Mouse (Mus musculus): ENCODE results near the gene Btbd19. TPM values are rescaled to one million over a fixed set of nuclear protein-coding genes. Genes with fewer than 3 reads are reported as not detected.

The Btbd19 gene
- 20.0 to 24.8 TPM (median 23.0 TPM) in 4 replicates for total RNA-seq (2023)

DNA sequence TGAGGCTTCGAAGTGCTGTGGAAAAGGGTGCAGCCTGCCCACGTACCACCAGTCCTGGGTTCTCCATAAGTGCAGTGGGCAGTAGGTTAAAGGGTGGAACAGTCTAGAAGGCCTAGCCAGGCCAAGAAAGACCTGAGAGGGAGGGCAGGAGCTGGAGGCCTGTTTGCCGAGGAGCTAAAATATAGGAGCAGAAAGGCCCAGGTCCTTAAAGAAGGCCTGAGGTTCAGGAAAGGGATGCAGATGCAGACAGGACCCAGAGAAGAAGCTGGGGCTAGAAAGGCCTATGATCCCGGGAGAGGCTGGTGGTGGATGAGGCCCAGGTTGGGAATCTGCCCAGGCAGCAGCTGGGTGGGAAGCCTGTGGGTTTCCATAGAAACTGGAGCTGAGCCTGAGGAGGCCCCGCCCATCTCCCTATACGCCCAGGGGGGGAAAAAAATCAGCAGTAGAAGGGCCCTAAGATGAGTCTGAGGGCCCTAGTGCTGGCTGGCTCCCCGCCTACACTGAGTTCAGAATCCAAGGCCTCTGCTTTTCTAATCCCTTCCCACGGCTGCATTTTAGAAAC is at the start of gene Btbd19:
TSS of gene Btbd19 (minus strand) at position 378 of the 562 bp plus-strand sequence.

DNA sequence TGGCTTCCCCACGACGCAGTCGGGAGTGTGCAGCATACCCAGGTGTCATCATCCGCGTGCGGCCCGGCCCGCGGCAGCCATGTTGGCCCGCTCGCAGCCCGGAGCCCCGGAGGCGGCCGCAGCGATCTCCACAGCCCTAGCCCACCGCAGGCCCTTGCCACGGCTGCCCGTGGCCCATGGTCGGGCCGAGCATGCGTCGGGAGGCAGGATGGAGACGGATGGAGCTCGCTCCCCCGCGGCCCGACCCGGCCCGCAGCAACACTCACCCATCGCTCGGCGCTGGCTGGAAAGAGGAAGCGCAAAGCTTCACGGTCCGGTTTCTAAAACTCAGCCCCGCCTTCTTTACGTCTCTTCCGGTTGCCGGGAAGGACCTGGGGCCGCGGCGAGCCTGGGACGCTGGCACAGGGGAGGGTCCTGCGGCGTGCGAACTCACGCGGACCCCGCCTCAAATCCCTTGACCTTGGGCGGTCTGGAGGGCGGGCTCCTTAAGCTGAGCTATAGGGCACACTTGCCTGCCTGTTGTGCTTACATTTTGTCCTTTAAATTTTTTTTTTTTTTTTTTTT is 30.3 kb upstream of the Btbd19 start, which contains the start of gene Rps8:
TSS of gene Rps8 (minus strand) at position 452 of the 564 bp plus-strand sequence.

DNA sequence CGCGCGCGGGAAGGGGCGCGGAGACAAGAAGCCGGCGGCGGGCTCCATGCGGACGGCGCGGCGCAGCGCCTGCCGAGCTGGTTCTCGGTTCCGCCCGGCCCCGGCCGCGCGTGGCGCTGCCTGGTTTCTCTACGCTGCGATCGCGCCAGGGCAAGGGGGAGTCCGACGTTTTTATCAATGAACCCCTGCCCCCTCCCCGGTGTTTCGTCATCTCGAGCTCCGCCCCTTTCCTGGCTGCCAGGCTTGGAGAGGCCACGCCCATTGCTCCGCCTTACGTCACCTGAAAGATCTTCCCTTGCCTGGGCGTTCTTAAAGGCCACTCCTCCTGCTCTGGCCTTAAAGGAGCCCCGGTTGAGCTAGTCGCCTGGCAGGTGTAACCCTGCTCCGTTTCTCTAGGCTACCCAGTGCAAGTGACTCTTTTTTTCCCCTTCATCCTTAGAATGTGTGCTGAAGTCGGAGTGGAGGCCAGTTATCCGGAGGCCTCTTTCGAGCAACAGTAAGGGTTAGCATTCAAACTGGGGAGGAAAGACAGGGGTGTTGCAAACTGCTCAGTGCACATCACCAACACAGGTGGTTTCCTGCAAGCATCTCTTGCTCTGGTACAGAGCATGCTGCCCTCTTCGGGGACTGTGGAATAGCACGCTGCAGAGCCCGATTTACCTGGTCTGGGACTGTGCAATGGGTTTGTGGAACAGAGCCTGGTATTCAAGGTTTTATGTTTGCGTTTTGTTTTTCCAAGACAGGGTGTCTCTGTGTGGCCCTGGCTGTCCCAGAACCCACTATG is 8.5 kb upstream of the Btbd19 start, which contains the start of gene Plk3:
TSS of gene Plk3 (minus strand) at position 147 of the 784 bp plus-strand sequence.

DNA sequence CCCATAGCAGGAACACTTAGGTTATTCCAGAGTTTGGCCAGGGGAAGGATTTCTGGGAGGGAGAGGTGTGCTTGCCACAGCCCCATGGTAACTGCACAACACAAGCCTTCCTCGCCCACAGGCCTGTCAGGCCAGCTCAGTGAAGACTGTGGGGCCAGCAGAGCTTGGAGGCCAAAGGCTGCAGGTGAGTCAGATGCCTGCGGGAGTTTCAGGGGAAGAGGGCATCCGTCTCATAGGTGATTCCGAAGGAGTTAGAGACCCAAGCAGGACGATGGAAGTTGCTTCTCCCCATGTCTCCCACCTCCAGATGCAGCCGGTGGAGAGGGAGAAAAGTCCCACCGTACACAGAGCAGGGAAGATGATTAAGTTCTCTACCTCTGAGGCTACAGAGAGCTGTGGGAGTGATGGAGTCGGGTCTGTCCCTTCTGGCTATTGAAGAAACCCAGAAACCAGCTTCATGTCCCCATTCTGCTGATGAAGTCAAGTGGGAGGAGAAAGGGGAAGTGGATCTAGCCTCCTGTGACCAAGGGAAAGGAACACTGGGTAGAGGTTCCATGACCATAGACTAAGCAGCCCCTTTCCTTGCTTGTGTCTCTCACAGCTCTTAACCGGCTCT is 1.3 kb upstream of the Btbd19 start, which contains the start of gene Tctex1d4:
TSS of gene Tctex1d4 (plus strand) at position 120 of the 616 bp plus-strand sequence.

DNA sequence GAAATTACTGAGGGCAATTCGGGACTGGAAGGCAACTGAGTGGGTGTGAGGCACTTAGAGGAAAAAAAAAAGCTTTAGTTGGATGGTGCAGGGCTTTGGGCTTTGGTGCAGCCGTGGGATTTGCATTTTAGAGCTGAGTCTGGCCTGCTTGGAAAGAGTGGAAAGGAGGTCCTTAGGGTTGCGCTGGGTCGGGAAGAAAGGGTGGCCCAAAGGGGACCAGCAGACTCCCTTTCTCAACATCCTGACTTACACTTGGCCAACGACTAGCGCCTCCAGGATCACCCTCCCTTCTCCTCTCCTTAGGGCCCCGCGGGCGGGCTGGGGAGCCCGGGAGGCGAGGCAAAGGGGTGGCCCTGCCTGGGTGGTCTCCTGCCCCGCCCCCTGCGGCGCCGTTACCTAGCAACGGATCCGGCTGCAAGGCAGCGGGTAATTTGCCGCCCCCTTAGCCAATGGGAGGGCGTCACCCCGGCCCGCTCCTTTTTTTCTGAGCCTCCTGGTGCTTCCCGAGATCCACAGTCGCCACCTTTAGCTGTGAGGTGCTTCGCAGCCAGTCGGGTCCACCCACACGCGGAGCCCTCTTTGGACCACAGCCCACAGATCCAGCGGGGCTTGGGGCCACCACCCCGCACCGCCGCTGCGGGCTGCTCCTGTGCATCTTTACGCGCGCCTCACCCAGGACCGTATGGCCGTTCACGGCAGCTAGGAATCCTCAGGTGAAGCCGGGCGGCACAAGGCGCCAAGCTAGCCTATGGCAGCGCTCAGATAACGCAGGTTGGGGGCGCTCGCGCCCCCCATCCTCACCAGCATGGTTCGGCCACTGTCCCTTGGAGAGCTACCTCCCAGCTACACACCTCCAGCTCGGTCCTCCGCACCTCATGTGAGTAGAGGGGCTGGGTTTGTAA is 29.7 kb downstream of the Btbd19 start, which contains the start of gene Ptch2:
TSS of gene Ptch2 (plus strand) at position 525 of the 902 bp plus-strand sequence.

Other genes starting within 250 kb of the Btbd19 start
- not detected in 4 replicates for gene Zswim5, start 248.3 kb downstream of the Btbd19 start, total RNA-seq (2023)
- gene Urod, start 131.3 kb downstream of the Btbd19 start, total RNA-seq (2023): 37.9 to 51.1 TPM (median 44.8 TPM) in 4 replicates
- 40.2 to 52.2 TPM (median 48.5 TPM) in 4 replicates for gene Hectd3, start 130.4 kb downstream of the Btbd19 start, total RNA-seq (2023)
- 27.5 to 33.1 TPM (median 31.5 TPM) in 4 replicates for gene Eif2b3, start 106.3 kb downstream of the Btbd19 start, total RNA-seq (2023)
- 0.19 to 0.26 TPM in 2 of 4 replicates, not detected in the others for gene Ptch2, start 29.6 kb downstream of the Btbd19 start, total RNA-seq (2023)
- gene Tctex1d4, start 1.1 kb upstream of the Btbd19 start, total RNA-seq (2023): 1.4 TPM in 1 of 4 replicates, not detected in the others
- gene Plk3, start 8.2 kb upstream of the Btbd19 start, total RNA-seq (2023): 26.1 to 27.5 TPM (median 26.9 TPM) in 4 replicates
- gene Rps8, start 30.5 kb upstream of the Btbd19 start, total RNA-seq (2023): 2,066 to 2,288 TPM (median 2,119 TPM) in 4 replicates
- gene Kif2c, start 56.9 kb upstream of the Btbd19 start, total RNA-seq (2023): 0.58 to 0.81 TPM (median 0.78 TPM) in 3 of 4 replicates, not detected in the other
- 0.46 TPM in 1 of 4 replicates, not detected in the others for gene Tmem53, start 126.2 kb upstream of the Btbd19 start, total RNA-seq (2023)
- not detected in 4 replicates for gene Armh1, start 126.4 kb upstream of the Btbd19 start, total RNA-seq (2023)

All from B cell, adult 62 days (primary cell).